Mouse (Mus musculus) embryonic facial prominence, embryonic 10.5 days (tissue): ENCODE measurements at regions not wholly inside any gene's neighbourhood (a gene's known extent, or its start where the extent isn't known, plus 50 kb on each side); places are given as distances from the start of the nearest gene placed in this dataset.

Experiments
- DNase-seq: peaks from one replicate; pipeline ENCODE4 v3.0.0-alpha.2; 2017; ENCODE audit warnings: low spot score
- H3K27ac ChIP-seq: fragments of 300-500 bp; sonication (generic); replicated peaks from 2 replicates; pipeline ENCODE4 v1.5.1; 2016; ENCODE audit warnings: mild to moderate bottlenecking
- H3K27me3 ChIP-seq: fragments of 300-500 bp; sonication (generic); replicated peaks from 2 replicates; pipeline ENCODE4 v1.6.1; 2016; ENCODE audit warnings: low read depth, mild to moderate bottlenecking; ENCODE audit not compliant: poor library complexity, severe bottlenecking
- H3K36me3 ChIP-seq: fragments of 300-500 bp; sonication (generic); replicated peaks from 2 replicates; pipeline ENCODE4 v1.6.1; 2016; ENCODE audit warnings: mild to moderate bottlenecking, moderate library complexity
- H3K4me1 ChIP-seq: fragments of 300-500 bp; sonication (generic); 2 replicates; pipeline ENCODE4 v1.6.1; 2016
- H3K4me3 ChIP-seq: fragments of 300-500 bp; sonication (generic); 2 replicates; pipeline ENCODE4 v1.5.1; 2016; ENCODE audit warnings: mild to moderate bottlenecking, moderate library complexity
- H3K9me3 ChIP-seq: fragments of 300-500 bp; sonication (generic); 2 replicates; pipeline ENCODE4 v1.6.1; 2016; ENCODE audit warnings: mild to moderate bottlenecking
- WGBS: fragments of 180-500 bp; shearing (Covaris S2); methylation state at CpG from one replicate; pipeline ENCODE4 v1.1.7; 2016; 5-methylcytosine and 5-hydroxymethylcytosine counted together

GRCm38 (mm10) chr1:55807028-55807427 is 401.3 kb downstream of the Plcl1 start:
- Histone ChIP-seq H3K4me3 (no peak overlapping the region), H3K9me3 (no peaks in the 10 kb centered on the region), H3K4me1 (0 out of 2 replicates have a peak, but pooled peaks cover 3% of the 10 kb centered on the region), H3K36me3 (no peaks in the 10 kb centered on the region), H3K27me3 (no peaks in the 10 kb centered on the region), H3K27ac (no peak overlapping the region)
- DNase-seq: no peak
- 77% methylated on average over 5 of the region's 5 CpGs for WGBS

- Histone ChIP-seq H3K9me3 (no peaks in the 10 kb centered on the region), H3K4me3 (no peak overlapping the region), H3K36me3 (no peaks in the 10 kb centered on the region), H3K4me1 (0 out of 2 replicates have a peak, but pooled peaks cover under 1% of the 10 kb centered on the region), H3K27me3 (no peaks in the 10 kb centered on the region), H3K27ac (no peak overlapping the region)
- no peak for DNase-seq
- WGBS: 87% methylated on average over 7 of the region's 7 CpGs
Observed at GRCm38 (mm10) chr1:55808724-55809519, 403.2 kb downstream of the Plcl1 start.

GRCm38 (mm10) chr1:55812486-55812885 is 406.8 kb downstream of the Plcl1 start:
- no peaks in the 10 kb centered on the region for H3K36me3 ChIP-seq
- DNase-seq: no peak
- no peaks in the 10 kb centered on the region for H3K4me1 ChIP-seq
- no peaks in the 10 kb centered on the region for H3K9me3 ChIP-seq
- H3K27ac ChIP-seq: no peak overlapping the region
- WGBS: 81% methylated on average over 1 of the region's 1 CpGs
- H3K27me3 ChIP-seq: no peaks in the 10 kb centered on the region
- no peak overlapping the region for H3K4me3 ChIP-seq

- Histone ChIP-seq H3K27ac (no peak overlapping the region), H3K4me1 (no peaks in the 10 kb centered on the region), H3K9me3 (no peaks in the 10 kb centered on the region), H3K4me3 (no peak overlapping the region), H3K36me3 (no peaks in the 10 kb centered on the region), H3K27me3 (no peaks in the 10 kb centered on the region)
- DNase-seq: no peak
- WGBS: 92% methylated on average over 3 of the region's 3 CpGs
Observed at GRCm38 (mm10) chr1:55820866-55821500, 415.3 kb downstream of the Plcl1 start.

GRCm38 (mm10) chr1:55822599-55822998 is 416.9 kb downstream of the Plcl1 start:
- 91% methylated on average over 4 of the region's 4 CpGs for WGBS
- Histone ChIP-seq H3K27me3 (no peaks in the 10 kb centered on the region), H3K4me3 (no peak overlapping the region), H3K27ac (no peak overlapping the region), H3K36me3 (no peaks in the 10 kb centered on the region), H3K9me3 (no peaks in the 10 kb centered on the region), H3K4me1 (no peaks in the 10 kb centered on the region)
- DNase-seq: no peak

- no peaks in the 10 kb centered on the region for H3K4me1 ChIP-seq
- DNase-seq: no peak
- no peak overlapping the region for H3K27ac ChIP-seq
- no peaks in the 10 kb centered on the region for H3K27me3 ChIP-seq
- H3K36me3 ChIP-seq: no peaks in the 10 kb centered on the region
- H3K4me3 ChIP-seq: no peak overlapping the region
- H3K9me3 ChIP-seq: no peaks in the 10 kb centered on the region
Observed at GRCm38 (mm10) chr1:55827191-55827590, 421.5 kb downstream of the Plcl1 start.

- no peaks in the 10 kb centered on the region for H3K36me3 ChIP-seq
Observed at GRCm38 (mm10) chr1:55835281-55835680, 429.6 kb downstream of the Plcl1 start.

GRCm38 (mm10) chr1:55836750-55837149 is 431.0 kb downstream of the Plcl1 start:
- Histone ChIP-seq H3K36me3 (no peaks in the 10 kb centered on the region), H3K9me3 (no peaks in the 10 kb centered on the region), H3K27ac (no peak overlapping the region), H3K4me1 (no peaks in the 10 kb centered on the region), H3K4me3 (no peak overlapping the region), H3K27me3 (no peaks in the 10 kb centered on the region)
- no peak for DNase-seq
- 84% methylated on average over 2 of the region's 2 CpGs for WGBS

More at GRCm38 (mm10) chr1:55835281-55835680, 429.6 kb downstream of the Plcl1 start:
- Histone ChIP-seq H3K4me3 (no peak overlapping the region), H3K27ac (no peak overlapping the region), H3K27me3 (no peaks in the 10 kb centered on the region), H3K4me1 (no peaks in the 10 kb centered on the region), H3K9me3 (no peaks in the 10 kb centered on the region)
- no peak for DNase-seq
- 85% methylated on average over 3 of the region's 3 CpGs for WGBS

- Histone ChIP-seq H3K4me3 (no peak overlapping the region), H3K4me1 (no peaks in the 10 kb centered on the region), H3K9me3 (no peaks in the 10 kb centered on the region), H3K36me3 (no peaks in the 10 kb centered on the region), H3K27ac (no peak overlapping the region), H3K27me3 (no peaks in the 10 kb centered on the region)
- no peak for DNase-seq
Observed at GRCm38 (mm10) chr1:55837366-55837765, 431.6 kb downstream of the Plcl1 start.

- no peaks in the 10 kb centered on the region for H3K9me3 ChIP-seq
- no peaks in the 10 kb centered on the region for H3K36me3 ChIP-seq
- H3K27ac ChIP-seq: no peak overlapping the region
- H3K4me1 ChIP-seq: no peaks in the 10 kb centered on the region
- DNase-seq: peak; percentile 61
- H3K4me3 ChIP-seq: no peak overlapping the region
- H3K27me3 ChIP-seq: no peaks in the 10 kb centered on the region
- 9% methylated on average over 2 of the region's 2 CpGs for WGBS
Observed at GRCm38 (mm10) chr1:55838168-55838567, 432.4 kb downstream of the Plcl1 start.

- no peak for DNase-seq
- Histone ChIP-seq H3K4me3 (no peak overlapping the region), H3K36me3 (no peaks in the 10 kb centered on the region), H3K9me3 (no peaks in the 10 kb centered on the region), H3K27me3 (no peaks in the 10 kb centered on the region), H3K4me1 (no peaks in the 10 kb centered on the region), H3K27ac (no peak overlapping the region)
- WGBS: 80% methylated on average over 3 of the region's 3 CpGs
Observed at GRCm38 (mm10) chr1:55848806-55849205, 443.1 kb downstream of the Plcl1 start.

- DNase-seq: no peak
- H3K27me3 ChIP-seq: no peaks in the 10 kb centered on the region
- H3K9me3 ChIP-seq: no peaks in the 10 kb centered on the region
- H3K4me3 ChIP-seq: no peak overlapping the region
- H3K36me3 ChIP-seq: no peaks in the 10 kb centered on the region
- H3K4me1 ChIP-seq: no peaks in the 10 kb centered on the region
- H3K27ac ChIP-seq: no peak overlapping the region
Observed at GRCm38 (mm10) chr1:55852354-55852753, 446.6 kb downstream of the Plcl1 start.

- H3K9me3 ChIP-seq: no peaks in the 10 kb centered on the region
- no peaks in the 10 kb centered on the region for H3K4me1 ChIP-seq
- no peaks in the 10 kb centered on the region for H3K36me3 ChIP-seq
- DNase-seq: no peak
- H3K27me3 ChIP-seq: no peaks in the 10 kb centered on the region
- WGBS: 86% methylated on average over 3 of the region's 3 CpGs
- H3K4me3 ChIP-seq: no peak overlapping the region
- H3K27ac ChIP-seq: no peak overlapping the region
Observed at GRCm38 (mm10) chr1:55859113-55859512, 453.4 kb downstream of the Plcl1 start.
